Mouse (Mus musculus): ENCODE data around the gene Fam69a.
"Not testable (repeated sequence)": the region's sequence is repeated elsewhere in the genome, so short reads cannot be mapped to it uniquely, and the experiment has no call there.

The Fam69a gene

DNA sequence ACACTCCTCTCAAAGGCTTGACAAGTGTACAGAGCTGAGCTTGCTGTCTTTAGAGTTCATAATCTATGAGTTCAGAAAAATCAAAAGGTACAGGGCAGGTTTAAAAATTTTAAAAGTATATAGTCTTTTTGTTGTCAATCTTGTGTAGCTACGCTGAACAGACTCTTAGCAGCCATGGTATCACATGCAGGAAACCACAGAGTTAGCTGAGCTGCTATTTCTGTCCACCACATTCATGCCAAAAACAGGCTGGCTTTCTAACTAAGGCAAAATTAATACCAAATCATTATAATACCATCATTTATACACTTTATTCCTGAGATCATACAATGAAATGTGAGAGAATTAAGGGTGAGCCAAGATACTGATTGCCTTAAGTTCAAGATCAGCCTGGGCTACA lies 40.4 kb downstream of the Fam69a start:
- DNase-seq (ENCODE audit: low spot score in 2 of 2), result no peak

GRCm38 (mm10) chr5:107943526-107943925 lies 43.4 kb downstream of the Fam69a start:
- DNase-seq (ENCODE audit: low spot score in 2 of 2), result no peak

GRCm38 (mm10) chr5:107942941-107943340 lies 43.9 kb downstream of the Fam69a start:
- no peak for DNase-seq (ENCODE audit: low spot score in 2 of 2)

DNA sequence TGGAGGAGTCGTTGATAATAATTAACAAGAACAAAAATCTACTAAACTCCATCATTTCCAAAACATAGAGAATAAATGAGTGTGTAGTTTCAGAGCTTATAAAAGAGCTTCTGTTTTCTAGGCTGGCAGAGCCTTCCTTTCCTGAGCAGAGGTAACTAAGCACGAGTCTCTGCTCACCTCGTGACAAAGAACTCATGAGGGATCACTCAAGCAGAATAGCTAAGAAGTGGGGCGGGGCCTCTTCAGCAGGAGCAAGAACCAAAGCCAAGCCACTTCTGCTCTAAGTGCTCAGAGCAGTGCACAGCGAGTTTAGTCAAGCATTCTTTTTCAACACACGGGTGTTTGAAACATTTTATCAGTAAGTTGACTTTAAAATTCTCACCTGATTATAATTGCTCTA lies 45.7 kb downstream of the Fam69a start:
- DNase-seq (ENCODE audit: low spot score in 2 of 2), result no peak

GRCm38 (mm10) chr5:107939701-107940100 lies 47.2 kb downstream of the Fam69a start:
- DNase-seq (ENCODE audit: low spot score in 2 of 2), result no peak

- no peak for DNase-seq (ENCODE audit: low spot score in 2 of 2)
Observed at GRCm38 (mm10) chr5:107938886-107939285, 48.0 kb downstream of the Fam69a start.

DNA sequence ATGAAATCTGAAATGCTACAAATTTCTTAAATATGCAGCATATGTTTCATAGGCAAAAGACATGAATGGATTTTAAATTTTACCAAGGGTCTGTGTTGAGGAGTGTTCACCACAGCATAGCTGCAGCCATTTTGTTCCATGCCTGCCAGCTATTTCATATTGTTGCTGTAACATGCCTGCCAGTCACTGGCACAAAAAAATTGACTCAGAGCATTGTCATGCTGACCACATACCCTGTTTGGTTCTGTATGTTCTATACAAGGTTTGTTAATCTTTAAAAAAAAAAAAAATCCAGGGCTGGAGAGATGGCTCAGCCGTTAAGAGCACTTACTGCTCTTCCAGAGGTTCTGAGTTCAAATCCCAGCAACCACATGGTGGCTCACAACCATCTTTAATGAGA lies 48.4 kb downstream of the Fam69a start:
- DNase-seq (ENCODE audit: low spot score in 2 of 2), result not testable (repeated sequence)

DNA sequence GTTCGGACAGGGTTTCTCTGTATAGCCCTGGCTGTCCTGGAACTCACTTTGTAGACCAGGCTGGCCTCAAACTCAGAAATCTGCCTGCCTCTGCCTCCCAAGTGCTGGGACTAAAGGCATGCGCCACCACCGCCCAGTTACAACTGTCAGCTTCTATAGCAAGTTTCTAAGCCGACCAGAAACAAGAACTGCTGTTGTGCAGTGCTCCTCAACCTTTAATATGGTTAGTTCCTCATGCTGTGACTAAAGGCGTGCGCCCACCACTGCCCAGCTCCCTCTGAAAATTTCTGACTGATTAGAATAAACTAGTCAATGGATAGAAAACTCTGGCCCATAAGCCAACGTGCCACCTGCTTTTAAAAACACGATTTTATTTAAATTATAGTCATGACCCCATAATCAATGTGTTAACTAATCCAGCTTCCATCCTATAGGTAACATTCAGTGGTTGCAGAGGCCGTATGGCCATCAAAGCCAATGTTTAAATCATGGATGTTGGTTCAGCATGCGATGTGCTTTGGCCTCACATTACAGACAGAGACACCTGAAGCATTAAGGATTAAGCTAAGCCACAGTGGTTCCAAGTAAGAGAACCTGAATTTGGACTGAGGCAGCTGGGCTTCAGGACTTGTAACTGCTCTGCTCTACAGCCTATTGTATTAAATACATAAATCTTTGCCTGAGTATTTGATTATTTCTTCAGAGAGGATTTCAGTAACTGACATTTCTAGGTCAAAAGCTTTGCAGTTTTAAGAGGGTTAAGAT lies 50.1 kb downstream of the Fam69a start:
- no peak for DNase-seq (ENCODE audit: low spot score in 2 of 2)

DNA sequence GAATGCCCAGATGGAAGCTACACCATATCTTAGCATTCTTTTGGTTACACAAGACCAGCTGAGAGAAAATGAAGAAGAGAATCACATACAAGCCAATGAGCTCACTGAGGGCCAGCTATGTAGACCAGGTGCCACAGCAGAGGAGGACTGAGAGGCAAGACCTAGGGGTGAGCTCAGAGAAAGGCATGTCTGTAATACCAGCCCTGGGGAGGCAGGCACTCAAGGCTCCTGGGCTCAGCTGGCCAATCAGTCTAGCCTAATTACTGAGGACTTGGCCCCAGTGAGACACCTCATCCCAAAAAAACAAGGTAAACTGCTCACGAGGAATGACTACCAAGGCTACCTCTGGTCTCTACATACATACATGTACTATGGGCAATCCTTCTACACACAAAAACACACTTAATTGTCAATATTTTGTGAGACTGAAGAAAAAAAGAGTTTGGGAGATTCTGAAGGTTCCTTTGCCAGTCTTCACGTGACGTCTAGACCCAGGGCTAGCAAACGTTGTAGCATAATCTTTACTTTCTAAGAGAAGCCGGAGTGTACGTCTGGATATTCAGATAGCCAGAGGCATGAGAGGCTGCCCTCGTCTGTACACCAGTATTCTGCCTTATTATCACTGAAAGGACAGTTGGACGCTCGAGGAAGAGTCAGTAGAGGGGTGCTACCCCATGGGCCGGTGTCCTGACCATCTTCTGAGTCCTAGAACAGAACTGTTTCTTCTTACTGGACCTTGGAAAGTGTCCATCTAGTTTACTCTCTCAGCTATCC lies 51.9 kb downstream of the Fam69a start:
- no peak for DNase-seq (ENCODE audit: low spot score in 2 of 2)

DNA sequence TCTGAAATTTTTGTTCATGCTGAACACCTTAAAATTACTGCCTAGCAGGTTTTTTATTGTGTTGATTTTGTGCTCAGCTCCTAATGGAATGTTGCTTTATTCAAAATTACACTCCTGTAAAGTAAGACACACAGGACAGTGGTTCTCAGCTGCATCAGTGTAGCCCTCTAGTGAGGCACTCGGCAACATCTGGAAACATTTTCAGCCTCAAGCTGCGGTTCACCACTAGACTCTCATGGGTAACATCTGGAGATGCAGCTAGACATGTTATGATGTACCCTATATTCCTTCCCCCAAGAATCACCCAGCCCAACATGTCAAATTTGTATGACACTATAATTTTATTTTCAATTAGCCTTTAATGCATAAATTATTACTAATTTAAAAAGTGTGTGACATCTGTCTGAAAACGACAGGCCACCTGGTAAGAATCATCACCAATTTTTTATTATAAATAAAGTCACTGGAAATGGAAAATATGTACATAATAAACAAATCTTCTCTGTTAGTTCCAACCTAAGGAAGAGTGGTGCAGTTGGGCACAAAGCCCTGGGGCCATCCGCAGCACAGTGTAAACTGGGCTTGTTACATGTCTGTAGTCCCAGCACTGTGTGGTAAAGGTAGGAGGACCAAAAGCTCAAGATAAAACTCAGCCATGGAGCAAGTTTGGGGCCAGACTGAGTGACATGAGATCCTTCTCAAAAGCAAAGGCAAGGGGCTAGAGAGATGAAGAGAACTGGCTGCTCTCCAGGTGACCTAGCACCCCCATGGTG lies 53.5 kb downstream of the Fam69a start:
- no peak for DNase-seq (ENCODE audit: low spot score in 2 of 2)

- no peak for DNase-seq (ENCODE audit: low spot score in 2 of 2)
Observed at GRCm38 (mm10) chr5:107932556-107932955, 54.3 kb downstream of the Fam69a start.

DNA sequence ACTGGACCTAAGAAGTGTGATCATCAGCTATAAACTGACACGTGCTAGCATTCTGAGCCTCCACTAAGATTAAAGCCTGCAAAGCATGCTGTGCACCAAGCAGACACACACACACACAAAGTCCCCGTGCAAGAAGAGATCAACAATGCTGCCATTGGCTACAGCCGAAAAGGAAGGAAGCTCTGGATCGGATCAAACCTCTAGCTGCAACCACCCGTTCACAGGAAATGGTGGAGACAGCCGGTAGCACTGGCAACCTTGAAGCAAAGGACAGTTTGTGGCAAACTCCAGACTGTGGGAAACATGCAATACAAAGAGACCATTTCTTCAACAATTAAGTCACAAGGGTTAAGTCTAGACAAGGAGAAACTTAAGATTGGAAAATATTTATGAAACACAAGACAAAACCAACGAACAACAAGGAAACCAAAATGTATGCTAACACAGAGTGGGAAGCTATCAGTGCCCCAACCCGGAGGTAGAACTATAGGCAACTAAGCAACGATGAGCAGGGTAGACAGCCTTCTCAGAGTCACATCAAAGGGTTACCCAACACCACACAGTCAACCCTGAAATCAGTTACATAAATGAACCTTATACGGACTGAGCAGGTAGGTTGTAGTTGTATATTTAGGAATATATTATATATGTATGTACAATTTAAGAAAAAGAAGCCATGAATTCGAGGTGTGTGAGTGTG lies 60.2 kb downstream of the Fam69a start:
- DNase-seq (ENCODE audit: low spot score in 2 of 2), result no peak

DNA sequence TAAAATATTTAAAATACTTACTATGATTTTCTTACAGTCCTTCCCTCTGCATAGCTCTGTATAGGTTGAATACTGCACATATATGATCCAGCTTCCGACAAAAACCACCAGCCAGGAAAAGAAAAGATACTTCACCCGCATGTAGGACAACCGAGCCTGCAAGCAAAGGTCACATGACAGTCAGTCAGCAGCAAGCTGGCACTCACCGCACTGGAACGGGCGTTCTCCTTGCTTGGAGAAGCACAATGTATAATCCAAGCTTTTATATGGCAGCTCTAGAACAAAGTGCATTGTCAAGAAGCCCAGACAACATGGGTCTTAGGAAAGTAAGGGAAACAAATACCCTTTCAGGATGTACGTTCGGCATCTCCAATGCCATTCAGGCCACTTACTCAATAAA lies 62.3 kb downstream of the Fam69a start:
- no peak for DNase-seq (ENCODE audit: low spot score in 2 of 2)

GRCm38 (mm10) chr5:107922836-107923235 lies 64.0 kb downstream of the Fam69a start:
- no peak for DNase-seq (ENCODE audit: low spot score in 2 of 2)

GRCm38 (mm10) chr5:107921400-107922252 lies 65.3 kb downstream of the Fam69a start:
- DNase-seq (ENCODE audit: low spot score in 2 of 2), result peak; percentile 30 to 73

GRCm38 (mm10) chr5:107915280-107915679 lies 71.6 kb downstream of the Fam69a start:
- no peak for DNase-seq (ENCODE audit: low spot score in 2 of 2)

- DNase-seq (ENCODE audit: low spot score in 2 of 2), result no peak
Observed at GRCm38 (mm10) chr5:107911012-107911411, 75.9 kb downstream of the Fam69a start.

DNA sequence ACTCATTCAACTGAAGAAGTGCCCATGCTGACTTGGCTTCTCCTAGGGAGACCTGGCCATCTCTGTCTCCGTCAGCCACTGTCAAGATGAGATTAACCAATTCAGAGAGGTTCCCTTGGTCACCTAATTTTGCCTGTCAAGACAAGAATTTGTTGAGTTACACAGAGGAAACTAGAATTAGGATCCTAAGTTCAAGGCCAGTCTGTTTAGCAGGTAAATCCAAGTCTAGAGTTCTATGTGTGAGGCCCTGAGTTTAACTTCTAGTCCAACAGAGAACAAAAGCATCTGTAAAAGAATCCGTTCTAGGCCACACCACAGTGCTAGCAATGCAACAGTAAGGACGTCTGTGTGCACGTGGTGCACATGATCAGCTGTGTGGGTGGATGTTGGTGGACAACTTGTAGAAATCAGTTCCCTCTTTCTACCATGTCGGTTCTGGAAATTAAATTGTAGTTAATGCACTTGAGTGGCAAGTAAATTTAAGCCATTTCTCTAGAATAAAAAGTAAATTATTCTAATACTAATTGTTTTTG lies 76.7 kb downstream of the Fam69a start:
- no peak for DNase-seq (ENCODE audit: low spot score in 2 of 2)

- no peak for DNase-seq (ENCODE audit: low spot score in 2 of 2)
Observed at GRCm38 (mm10) chr5:107909668-107910067, 77.2 kb downstream of the Fam69a start.

DNA sequence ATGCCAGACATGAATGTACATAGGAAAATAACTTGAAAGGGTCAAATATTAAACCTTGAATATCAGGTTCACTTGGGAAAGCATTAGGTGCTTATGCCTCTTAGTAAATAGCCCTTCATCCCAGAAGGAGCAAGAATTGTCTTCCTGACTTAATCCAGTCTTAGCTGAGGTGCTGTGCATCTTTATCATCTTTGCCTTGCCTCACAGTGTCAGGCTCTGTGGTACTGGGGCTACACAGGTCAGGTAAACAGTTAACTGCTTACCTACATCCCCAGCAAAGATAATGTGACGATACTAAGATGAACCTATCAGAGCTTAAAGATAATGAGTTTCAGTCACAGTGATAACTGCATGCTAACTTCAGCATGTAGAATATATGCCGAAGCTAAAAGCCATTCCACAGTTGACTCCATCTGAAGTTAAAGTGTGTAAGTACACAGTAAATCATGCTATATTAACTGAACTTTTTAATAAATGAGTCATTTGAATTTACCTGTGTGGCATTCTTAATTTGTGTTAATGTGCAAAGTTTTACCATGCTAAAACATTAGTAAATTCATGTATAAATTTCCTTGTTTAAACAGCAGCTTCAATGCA lies 78.3 kb downstream of the Fam69a start:
- DNase-seq (ENCODE audit: low spot score in 2 of 2), result no peak

Data from left cerebral cortex, adult 9 months (tissue).